Mouse (Mus musculus): ENCODE measurements around the gene Fsd1. TPM values are rescaled to one million over a fixed set of nuclear protein-coding genes. Genes with fewer than 3 reads are reported as not detected.

The Fsd1 gene
- polyA plus RNA-seq, 1 experiment from 2014 or later: 106 TPM

GRCm38 (mm10) chr17:56010681-56011080, 24.4 kb downstream of the Fsd1 start:
- DNase-seq (ENCODE audit: low spot score): peak; percentile 54
- WGBS: 7% methylated on average over 9 of the region's 9 CpGs

GRCm38 (mm10) chr17:56011441-56011840, 25.1 kb downstream of the Fsd1 start:
- ATAC-seq: no peak

More at GRCm38 (mm10) chr17:56010681-56011080, 24.4 kb downstream of the Fsd1 start:
- peaks cover 45% of the 10 kb centered on the region for H3K36me3 ChIP-seq (ENCODE audit: control insufficient read depth, insufficient read depth, low read length)
- 0 out of 2 replicates have a peak, but pooled peaks cover 2% of the 10 kb centered on the region for H3K27me3 ChIP-seq (replicated peaks; ENCODE audit: control insufficient read depth, insufficient read depth, low read length)
- H3K9me3 ChIP-seq (replicated peaks; ENCODE audit: control insufficient read depth, low read length): no peaks in the 10 kb centered on the region
- H3K4me2 ChIP-seq (ENCODE audit: low read length): peak overlapping the region; percentile 100
- peaks cover 15% of the 10 kb centered on the region for H3K4me1 ChIP-seq (ENCODE audit: control insufficient read depth, insufficient read depth, low read length)
- ATAC-seq: no peak
- H3K27ac ChIP-seq (ENCODE audit: low read depth, low read length): no peak overlapping the region
- peak overlapping the region; percentile 87; the same call in 1 of the 2 replicates for H3K9ac ChIP-seq (ENCODE audit: low read length)
- H3K4me3 ChIP-seq (ENCODE audit: low read depth, low read length): peak overlapping the region; percentile 82; the same call in 1 of the 2 replicates

GRCm38 (mm10) chr17:56015293-56015692, 29.0 kb downstream of the Fsd1 start:
- no peak for ATAC-seq
- WGBS: 94% methylated on average over 9 of the region's 9 CpGs
- H3K4me2 ChIP-seq (ENCODE audit: low read length): no peak overlapping the region
- H3K9ac ChIP-seq (ENCODE audit: low read length): no peak overlapping the region
- no peaks in the 10 kb centered on the region for H3K27me3 ChIP-seq (replicated peaks; ENCODE audit: control insufficient read depth, insufficient read depth, low read length)
- H3K9me3 ChIP-seq (replicated peaks; ENCODE audit: control insufficient read depth, low read length): no peaks in the 10 kb centered on the region
- peaks cover 89% of the 10 kb centered on the region for H3K36me3 ChIP-seq (ENCODE audit: control insufficient read depth, insufficient read depth, low read length)
- no peak for DNase-seq (ENCODE audit: low spot score)
- peaks cover 4% of the 10 kb centered on the region for H3K4me1 ChIP-seq (ENCODE audit: control insufficient read depth, insufficient read depth, low read length)
- H3K4me3 ChIP-seq (ENCODE audit: low read depth, low read length): no peak overlapping the region
- H3K27ac ChIP-seq (ENCODE audit: low read depth, low read length): no peak overlapping the region

More at GRCm38 (mm10) chr17:56011441-56011840, 25.1 kb downstream of the Fsd1 start:
- WGBS: 91% methylated on average over 7 of the region's 7 CpGs
- no peak overlapping the region; the same call in 1 of the 2 replicates for H3K9ac ChIP-seq (ENCODE audit: low read length)
- H3K36me3 ChIP-seq (ENCODE audit: control insufficient read depth, insufficient read depth, low read length): peaks cover 53% of the 10 kb centered on the region
- no peak overlapping the region for H3K4me3 ChIP-seq (ENCODE audit: low read depth, low read length)
- peaks cover 15% of the 10 kb centered on the region for H3K4me1 ChIP-seq (ENCODE audit: control insufficient read depth, insufficient read depth, low read length)
- H3K9me3 ChIP-seq (replicated peaks; ENCODE audit: control insufficient read depth, low read length): no peaks in the 10 kb centered on the region
- no peak overlapping the region for H3K27ac ChIP-seq (ENCODE audit: low read depth, low read length)
- no peaks in the 10 kb centered on the region for H3K27me3 ChIP-seq (replicated peaks; ENCODE audit: control insufficient read depth, insufficient read depth, low read length)
- H3K4me2 ChIP-seq (ENCODE audit: low read length): no peak overlapping the region
- no peak for DNase-seq (ENCODE audit: low spot score)

- Histone ChIP-seq H3K36me3 (ENCODE audit: control insufficient read depth, insufficient read depth, low read length) (peaks cover 86% of the 10 kb centered on the region), H3K9me3 (replicated peaks; ENCODE audit: control insufficient read depth, low read length) (no peaks in the 10 kb centered on the region), H3K27me3 (replicated peaks; ENCODE audit: control insufficient read depth, insufficient read depth, low read length) (no peaks in the 10 kb centered on the region), H3K9ac (ENCODE audit: low read length) (no peak overlapping the region), H3K4me2 (ENCODE audit: low read length) (no peak overlapping the region), H3K27ac (ENCODE audit: low read depth, low read length) (no peak overlapping the region), H3K4me1 (ENCODE audit: control insufficient read depth, insufficient read depth, low read length) (no peaks in the 10 kb centered on the region), H3K4me3 (ENCODE audit: low read depth, low read length) (no peak overlapping the region)
- DNase-seq (ENCODE audit: low spot score) (no peak), ATAC-seq (no peak)
- 88% methylated on average over 8 of the region's 8 CpGs for WGBS
These were observed 30.1 kb downstream of the Fsd1 start for GRCm38 (mm10) chr17:56016382-56016781.

GRCm38 (mm10) chr17:56016793-56017785, 30.8 kb downstream of the Fsd1 start:
- ATAC-seq: no peak
- Histone ChIP-seq H3K27ac (ENCODE audit: low read depth, low read length) (no peak overlapping the region), H3K9ac (ENCODE audit: low read length) (no peak overlapping the region), H3K27me3 (replicated peaks; ENCODE audit: control insufficient read depth, insufficient read depth, low read length) (no peaks in the 10 kb centered on the region), H3K4me2 (ENCODE audit: low read length) (no peak overlapping the region), H3K4me1 (ENCODE audit: control insufficient read depth, insufficient read depth, low read length) (no peaks in the 10 kb centered on the region), H3K9me3 (replicated peaks; ENCODE audit: control insufficient read depth, low read length) (no peaks in the 10 kb centered on the region), H3K4me3 (ENCODE audit: low read depth, low read length) (no peak overlapping the region), H3K36me3 (ENCODE audit: control insufficient read depth, insufficient read depth, low read length) (peaks cover 79% of the 10 kb centered on the region)
- DNase-seq (ENCODE audit: low spot score): no peak
- 85% methylated on average over 15 of the region's 15 CpGs for WGBS

GRCm38 (mm10) chr17:56017848-56018247, 31.5 kb downstream of the Fsd1 start:
- Histone ChIP-seq H3K36me3 (ENCODE audit: control insufficient read depth, insufficient read depth, low read length) (peaks cover 73% of the 10 kb centered on the region), H3K4me3 (ENCODE audit: low read depth, low read length) (no peak overlapping the region), H3K27ac (ENCODE audit: low read depth, low read length) (no peak overlapping the region), H3K27me3 (replicated peaks; ENCODE audit: control insufficient read depth, insufficient read depth, low read length) (no peaks in the 10 kb centered on the region), H3K9ac (ENCODE audit: low read length) (no peak overlapping the region), H3K4me2 (ENCODE audit: low read length) (no peak overlapping the region), H3K4me1 (ENCODE audit: control insufficient read depth, insufficient read depth, low read length) (no peaks in the 10 kb centered on the region), H3K9me3 (replicated peaks; ENCODE audit: control insufficient read depth, low read length) (no peaks in the 10 kb centered on the region)
- ATAC-seq (no peak), DNase-seq (ENCODE audit: low spot score) (no peak)
- 92% methylated on average over 7 of the region's 7 CpGs for WGBS

GRCm38 (mm10) chr17:56018347-56019131, 32.2 kb downstream of the Fsd1 start:
- Histone ChIP-seq H3K9ac (ENCODE audit: low read length) (no peak overlapping the region), H3K36me3 (ENCODE audit: control insufficient read depth, insufficient read depth, low read length) (peaks cover 67% of the 10 kb centered on the region), H3K4me1 (ENCODE audit: control insufficient read depth, insufficient read depth, low read length) (no peaks in the 10 kb centered on the region), H3K9me3 (replicated peaks; ENCODE audit: control insufficient read depth, low read length) (no peaks in the 10 kb centered on the region), H3K4me2 (ENCODE audit: low read length) (no peak overlapping the region), H3K27ac (ENCODE audit: low read depth, low read length) (no peak overlapping the region), H3K27me3 (replicated peaks; ENCODE audit: control insufficient read depth, insufficient read depth, low read length) (no peaks in the 10 kb centered on the region), H3K4me3 (ENCODE audit: low read depth, low read length) (no peak overlapping the region)
- ATAC-seq (peak; percentile 27; the same call in 1 of the 2 replicates), DNase-seq (ENCODE audit: low spot score) (peak; percentile 36)
- 77% methylated on average over 20 of the region's 20 CpGs for WGBS

GRCm38 (mm10) chr17:56020400-56021084, 34.2 kb downstream of the Fsd1 start:
- Histone ChIP-seq H3K36me3 (ENCODE audit: control insufficient read depth, insufficient read depth, low read length) (peaks cover 50% of the 10 kb centered on the region), H3K4me1 (ENCODE audit: control insufficient read depth, insufficient read depth, low read length) (no peaks in the 10 kb centered on the region)

More at GRCm38 (mm10) chr17:56020400-56021084, 34.2 kb downstream of the Fsd1 start:
- no peak for ATAC-seq
- H3K27ac ChIP-seq (ENCODE audit: low read depth, low read length): no peak overlapping the region; the same call in 1 of the 2 replicates
- no peak overlapping the region for H3K4me3 ChIP-seq (ENCODE audit: low read depth, low read length)
- no peak overlapping the region for H3K4me2 ChIP-seq (ENCODE audit: low read length)
- no peak for DNase-seq (ENCODE audit: low spot score)
- H3K9me3 ChIP-seq (replicated peaks; ENCODE audit: control insufficient read depth, low read length): no peaks in the 10 kb centered on the region
- 95% methylated on average over 6 of the region's 6 CpGs for WGBS
- H3K9ac ChIP-seq (ENCODE audit: low read length): no peak overlapping the region
- no peaks in the 10 kb centered on the region for H3K27me3 ChIP-seq (replicated peaks; ENCODE audit: control insufficient read depth, insufficient read depth, low read length)
